Mouse (Mus musculus): ENCODE measurements around the gene Zfp11. TPM values are rescaled to one million over a fixed set of nuclear protein-coding genes. Genes with fewer than 3 reads are reported as not detected.
A peak's percentile ranks its signal among the peaks of the same experiment; 100 is the strongest.
"Not testable (repeated sequence)": the region's sequence is repeated elsewhere in the genome, so short reads cannot be mapped to it uniquely, and the experiment has no call there.

The Zfp11 gene
- polyA plus RNA-seq, 1 experiment, result 0.61 TPM

DNA sequence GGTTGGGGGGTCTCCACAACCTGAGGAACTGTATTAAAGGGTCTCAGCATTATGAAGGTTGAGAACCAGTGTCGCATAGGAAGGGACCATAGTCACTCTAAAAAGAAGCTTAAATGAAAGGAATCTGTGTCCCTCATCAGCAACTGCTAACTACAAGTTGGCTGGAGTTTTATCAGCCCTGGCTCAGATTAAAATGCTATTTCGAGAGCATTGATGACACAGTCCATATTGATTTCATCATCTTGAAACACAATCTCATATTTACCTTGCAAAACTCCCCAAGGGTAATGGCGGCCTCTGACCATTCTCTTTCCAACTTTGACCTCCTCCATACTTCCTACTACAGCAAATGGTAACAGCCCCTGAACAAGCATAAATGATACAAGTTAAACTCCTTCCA is 20.6 kb upstream of the Zfp11 start:
- Histone ChIP-seq H3K4me1 (ENCODE audit: control insufficient read depth, insufficient read depth, insufficient read length) (no peaks in the 10 kb centered on the region), H3K36me3 (ENCODE audit: control insufficient read depth, insufficient read depth, low read length) (no peaks in the 10 kb centered on the region), H3K4me3 (ENCODE audit: extremely low read depth, insufficient read depth, insufficient read length) (no peak overlapping the region), H3K27ac (ENCODE audit: insufficient read depth, low read length) (no peak overlapping the region), H3K27me3 (ENCODE audit: control insufficient read depth, insufficient read depth, low read length) (no peaks in the 10 kb centered on the region)
- TF ChIP-seq CTCF (IDR thresholded peaks at IDR 0.05; ENCODE audit: extremely low read depth, insufficient read depth, insufficient read length, insufficient replicate concordance) (no peak), POLR2A (IDR thresholded peaks at IDR 0.05; ENCODE audit: low read depth, low read length) (no peak)
- no peak for DNase-seq (ENCODE audit: low read depth in 1 of 2, low spot score in 2 of 2)
- WGBS, result 85% methylated on average over 3 of the region's 3 CpGs

DNA sequence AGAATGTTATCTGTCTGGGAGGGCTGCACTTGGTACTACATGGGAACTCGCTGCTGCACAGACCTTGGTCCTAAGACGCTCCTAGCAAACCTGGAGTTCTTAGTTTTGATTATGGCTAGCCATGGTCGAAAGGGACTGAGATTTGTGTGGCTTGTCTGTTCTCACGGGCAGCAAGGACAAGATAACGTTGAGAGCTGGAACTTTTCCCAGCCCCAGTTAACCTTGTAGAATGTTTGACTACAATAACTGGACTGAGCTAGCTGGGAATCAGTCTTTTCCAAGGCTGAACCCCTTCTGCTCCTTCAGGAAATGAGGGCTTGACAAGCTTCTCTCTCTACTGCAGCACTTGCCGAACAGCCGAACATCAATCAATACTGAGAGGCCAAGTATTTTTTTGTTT is 17.7 kb upstream of the Zfp11 start:
- no peak for TF ChIP-seq POLR2A (IDR thresholded peaks at IDR 0.05; ENCODE audit: low read depth, low read length)
- 80% methylated on average over 7 of the region's 7 CpGs for WGBS
- no peaks in the 10 kb centered on the region for H3K27me3 ChIP-seq (ENCODE audit: control insufficient read depth, insufficient read depth, low read length)
- H3K27ac ChIP-seq (ENCODE audit: insufficient read depth, low read length), result no peak overlapping the region
- H3K4me3 ChIP-seq (ENCODE audit: extremely low read depth, insufficient read depth, insufficient read length), result no peak overlapping the region
- H3K36me3 ChIP-seq (ENCODE audit: control insufficient read depth, insufficient read depth, low read length), result no peaks in the 10 kb centered on the region
- H3K4me1 ChIP-seq (ENCODE audit: control insufficient read depth, insufficient read depth, insufficient read length), result no peaks in the 10 kb centered on the region
- no peak for DNase-seq (ENCODE audit: low read depth in 1 of 2, low spot score in 2 of 2)

DNA sequence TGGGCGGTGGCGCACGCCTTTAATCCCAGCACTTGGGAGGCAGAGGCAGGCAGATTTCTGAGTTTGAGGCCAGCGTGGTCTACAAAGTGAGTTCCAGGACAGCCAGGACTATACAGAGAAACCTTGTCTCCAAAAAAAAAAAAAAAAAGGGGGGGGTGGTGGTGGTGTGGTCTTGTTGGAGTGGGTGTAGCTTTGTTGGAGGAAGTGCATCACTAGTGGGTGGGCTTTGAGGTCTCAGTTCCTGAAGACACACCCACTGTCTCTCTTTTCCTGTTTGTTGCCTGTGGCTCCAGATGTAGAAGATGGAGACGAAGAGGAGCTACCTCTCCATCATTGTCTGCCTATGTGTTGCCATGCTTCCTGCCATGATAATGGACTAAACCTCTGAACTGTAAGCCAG is 15.2 kb upstream of the Zfp11 start:
- not testable (repeated sequence) for H3K4me3 ChIP-seq (ENCODE audit: extremely low read depth, insufficient read depth, insufficient read length); DNase-seq (ENCODE audit: low read depth in 1 of 2, low spot score in 2 of 2); H3K36me3 ChIP-seq (ENCODE audit: control insufficient read depth, insufficient read depth, low read length); H3K4me1 ChIP-seq (ENCODE audit: control insufficient read depth, insufficient read depth, insufficient read length); H3K27ac ChIP-seq (ENCODE audit: insufficient read depth, low read length); H3K27me3 ChIP-seq (ENCODE audit: control insufficient read depth, insufficient read depth, low read length)
- 89% methylated on average over 5 of the region's 5 CpGs for WGBS

DNA sequence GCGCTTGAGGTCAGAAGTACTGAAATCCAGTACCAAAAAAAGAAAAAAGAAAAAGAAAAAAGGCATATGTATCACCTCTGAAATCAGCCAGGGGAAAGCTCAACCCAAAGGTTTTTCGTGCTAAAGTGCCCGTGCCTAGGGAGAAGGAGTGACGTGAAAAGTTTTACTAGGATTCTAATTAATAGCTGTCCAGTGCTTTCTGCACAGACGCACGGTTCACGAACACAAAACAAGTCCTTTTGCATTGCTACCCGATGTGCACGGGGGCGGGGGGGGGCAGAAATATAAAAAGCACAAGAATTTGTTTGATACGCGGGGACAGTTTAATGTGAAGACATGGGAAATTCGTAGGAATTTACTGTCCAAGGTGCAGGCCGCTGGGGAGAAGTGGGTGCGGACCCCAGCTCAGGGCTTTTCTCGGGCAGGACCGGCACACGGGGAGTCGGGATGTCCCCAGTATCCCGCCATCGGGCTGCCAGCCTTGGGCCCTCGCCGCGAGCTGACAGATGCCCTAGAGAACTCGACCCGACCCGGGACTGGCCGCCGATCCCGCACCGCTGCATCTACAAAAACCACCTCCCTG is 355 bp downstream of the Zfp11 start:
- Histone ChIP-seq H3K36me3 (ENCODE audit: control insufficient read depth, insufficient read depth, low read length) (no peaks in the 10 kb centered on the region), H3K27me3 (ENCODE audit: control insufficient read depth, insufficient read depth, low read length) (no peaks in the 10 kb centered on the region), H3K27ac (ENCODE audit: insufficient read depth, low read length) (no peak overlapping the region), H3K4me1 (ENCODE audit: control insufficient read depth, insufficient read depth, insufficient read length) (no peaks in the 10 kb centered on the region), H3K4me3 (ENCODE audit: extremely low read depth, insufficient read depth, insufficient read length) (peak overlapping the region; percentile 77)
- no peak for TF ChIP-seq CTCF (IDR thresholded peaks at IDR 0.05; ENCODE audit: extremely low read depth, insufficient read depth, insufficient read length, insufficient replicate concordance)
- TF ChIP-seq POLR2A (IDR thresholded peaks at IDR 0.05; ENCODE audit: low read depth, low read length), result no peak
- peak in 1 of 2 experiments; percentile 2 for DNase-seq (ENCODE audit: low read depth in 1 of 2, low spot score in 2 of 2)
- 2% methylated on average over 31 of the region's 31 CpGs for WGBS

DNA sequence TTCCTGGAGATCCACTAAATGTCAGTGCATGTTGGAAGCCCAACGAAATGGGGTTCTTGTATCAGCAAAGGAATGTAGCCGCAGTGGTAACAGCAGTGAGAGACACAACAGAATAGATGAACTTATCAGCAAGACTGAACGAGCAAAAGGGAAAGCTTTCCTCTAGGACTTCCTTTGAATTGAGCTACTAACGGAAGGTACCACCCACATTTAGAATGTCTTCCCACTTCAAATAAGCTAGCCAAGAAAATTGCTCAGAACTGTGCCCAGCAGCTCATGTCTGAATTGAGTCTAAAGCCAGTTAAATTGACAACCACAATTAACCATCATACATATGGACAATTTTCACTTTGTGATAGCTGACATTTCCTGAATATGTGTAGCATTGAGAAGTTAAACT is 2.0 kb downstream of the Zfp11 start:
- no peak overlapping the region for H3K27ac ChIP-seq (ENCODE audit: insufficient read depth, low read length)
- H3K4me3 ChIP-seq (ENCODE audit: extremely low read depth, insufficient read depth, insufficient read length), result no peak overlapping the region
- TF ChIP-seq CTCF (IDR thresholded peaks at IDR 0.05; ENCODE audit: extremely low read depth, insufficient read depth, insufficient read length, insufficient replicate concordance) (no peak), POLR2A (IDR thresholded peaks at IDR 0.05; ENCODE audit: low read depth, low read length) (no peak)
- WGBS, result 91% methylated on average over 4 of the region's 4 CpGs
- no peaks in the 10 kb centered on the region for H3K36me3 ChIP-seq (ENCODE audit: control insufficient read depth, insufficient read depth, low read length)
- DNase-seq (ENCODE audit: low read depth in 1 of 2, low spot score in 2 of 2), result no peak
- H3K27me3 ChIP-seq (ENCODE audit: control insufficient read depth, insufficient read depth, low read length), result no peaks in the 10 kb centered on the region
- no peaks in the 10 kb centered on the region for H3K4me1 ChIP-seq (ENCODE audit: control insufficient read depth, insufficient read depth, insufficient read length)

DNA sequence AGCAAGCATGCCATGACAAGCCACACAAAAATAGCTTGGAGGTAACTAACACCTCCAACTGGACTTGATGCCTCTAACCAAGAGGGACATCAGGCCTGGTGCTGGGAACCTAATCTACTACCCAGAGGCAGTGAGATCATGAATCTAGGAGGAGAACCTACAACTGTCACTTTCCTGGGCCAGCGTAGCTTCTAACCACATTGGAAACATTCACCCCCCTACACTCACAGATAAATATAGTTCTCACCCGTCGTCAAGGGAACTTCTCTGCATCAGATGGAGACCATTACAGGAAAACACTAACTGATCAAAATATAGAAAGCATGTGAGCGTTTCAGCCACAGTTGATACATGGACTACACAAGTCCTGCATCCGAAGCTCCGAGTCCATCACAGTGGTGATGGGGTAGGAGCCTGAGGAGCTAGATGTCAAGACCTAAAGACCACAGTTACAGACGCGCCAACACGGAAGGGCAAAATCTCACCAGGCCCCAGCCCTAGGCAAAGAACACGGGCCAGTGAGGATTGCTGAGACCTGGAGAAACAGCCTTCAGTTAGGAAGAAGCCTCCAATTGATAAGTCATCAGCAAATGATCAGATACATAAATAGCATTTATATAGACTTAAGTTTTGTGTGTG is 3.5 kb downstream of the Zfp11 start:
- H3K36me3 ChIP-seq (ENCODE audit: control insufficient read depth, insufficient read depth, low read length), result no peaks in the 10 kb centered on the region
- no peaks in the 10 kb centered on the region for H3K27me3 ChIP-seq (ENCODE audit: control insufficient read depth, insufficient read depth, low read length)
- no peak for TF ChIP-seq POLR2A (IDR thresholded peaks at IDR 0.05; ENCODE audit: low read depth, low read length)
- TF ChIP-seq CTCF (IDR thresholded peaks at IDR 0.05; ENCODE audit: extremely low read depth, insufficient read depth, insufficient read length, insufficient replicate concordance), result no peak
- H3K4me3 ChIP-seq (ENCODE audit: extremely low read depth, insufficient read depth, insufficient read length), result no peak overlapping the region
- H3K27ac ChIP-seq (ENCODE audit: insufficient read depth, low read length), result no peak overlapping the region
- WGBS, result 78% methylated on average over 10 of the region's 10 CpGs
- H3K4me1 ChIP-seq (ENCODE audit: control insufficient read depth, insufficient read depth, insufficient read length), result no peaks in the 10 kb centered on the region
- no peak for DNase-seq (ENCODE audit: low read depth in 1 of 2, low spot score in 2 of 2)

DNA sequence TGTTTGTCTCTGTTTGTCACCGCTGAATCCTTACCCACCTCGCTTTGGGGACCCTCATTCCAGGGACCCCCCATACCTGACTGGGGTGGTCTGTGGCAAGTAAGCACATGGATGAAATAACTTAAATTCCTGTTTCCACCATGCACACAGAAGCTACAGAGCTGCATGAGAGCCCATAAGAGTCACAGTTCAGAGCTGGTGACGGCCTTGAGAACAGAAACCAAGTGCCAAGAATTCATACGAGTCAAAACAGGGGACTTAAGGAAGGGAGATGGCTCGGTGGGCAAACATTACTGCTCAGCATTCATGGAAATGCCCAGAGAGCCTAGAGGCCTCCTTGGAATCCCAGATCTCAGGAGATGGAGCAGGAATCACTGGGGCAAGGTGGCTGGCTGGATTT is 5.8 kb downstream of the Zfp11 start:
- TF ChIP-seq CTCF (IDR thresholded peaks at IDR 0.05; ENCODE audit: extremely low read depth, insufficient read depth, insufficient read length, insufficient replicate concordance), result no peak
- no peak for TF ChIP-seq POLR2A (IDR thresholded peaks at IDR 0.05; ENCODE audit: low read depth, low read length)
- DNase-seq (ENCODE audit: low read depth in 1 of 2, low spot score in 2 of 2), result no peak
- Histone ChIP-seq H3K4me3 (ENCODE audit: extremely low read depth, insufficient read depth, insufficient read length) (no peak overlapping the region), H3K4me1 (ENCODE audit: control insufficient read depth, insufficient read depth, insufficient read length) (no peaks in the 10 kb centered on the region), H3K27ac (ENCODE audit: insufficient read depth, low read length) (no peak overlapping the region), H3K36me3 (ENCODE audit: control insufficient read depth, insufficient read depth, low read length) (peaks cover 7% of the 10 kb centered on the region; the same call in 1 of the 2 replicates), H3K27me3 (ENCODE audit: control insufficient read depth, insufficient read depth, low read length) (no peaks in the 10 kb centered on the region)
- WGBS, result 89% methylated on average over 5 of the region's 5 CpGs
